Mouse (Mus musculus) midbrain, embryonic 11.5 days (tissue): Measurements from ENCODE around the gene Ano4. TPM values are rescaled to one million over a fixed set of nuclear protein-coding genes. Genes with fewer than 3 reads are reported as not detected.
A peak's percentile ranks its signal among the peaks of the same experiment; 100 is the strongest.

Experiments
- ATAC-seq: fragments of 200-750 bp; cut with Nextera tagmentation; 2 replicates; pipeline ENCODE4 v1.8.0; 2017; ENCODE audit warnings: moderate TSS enrichment, moderate library complexity; ENCODE audit not compliant: low FRiP score
- DNase-seq: peaks from one replicate; pipeline ENCODE4 v3.0.0; 2015; ENCODE audit warnings: low spot score; ENCODE audit errors: missing footprints
- H3K27ac ChIP-seq: fragments of 300-500 bp; sonication (generic); 2 replicates; pipeline ENCODE4 v1.5.1; 2014; ENCODE audit warnings: low read depth, low read length
- H3K27me3 ChIP-seq: fragments of 300-500 bp; sonication (generic); 2 replicates; pipeline ENCODE4 v1.6.1; 2014; ENCODE audit warnings: mild to moderate bottlenecking, low read length, moderate library complexity, mixed read lengths; ENCODE audit not compliant: control insufficient read depth, insufficient read depth
- H3K36me3 ChIP-seq: fragments of 300-500 bp; sonication (generic); 2 replicates; pipeline ENCODE4 v1.6.1; 2014; ENCODE audit warnings: mild to moderate bottlenecking, low read length, moderate library complexity, mixed read lengths; ENCODE audit not compliant: control insufficient read depth, insufficient read depth
- H3K4me1 ChIP-seq: fragments of 300-500 bp; sonication (generic); 2 replicates; pipeline ENCODE4 v1.6.1; 2014; ENCODE audit warnings: low read length; ENCODE audit not compliant: control insufficient read depth, insufficient read depth
- H3K4me2 ChIP-seq: fragments of 300-500 bp; sonication (generic); 2 replicates; pipeline ENCODE4 v1.6.1; 2014; ENCODE audit warnings: mild to moderate bottlenecking, moderate library complexity
- H3K4me3 ChIP-seq: fragments of 300-500 bp; sonication (generic); 2 replicates; pipeline ENCODE4 v1.5.1; 2014; ENCODE audit warnings: low read depth, low read length
- H3K9ac ChIP-seq: fragments of 300-500 bp; sonication (generic); 2 replicates; pipeline ENCODE4 v1.6.1; 2014; ENCODE audit warnings: low read length
- H3K9me3 ChIP-seq: fragments of 300-500 bp; sonication (generic); 2 replicates; pipeline ENCODE4 v1.6.1; 2016; ENCODE audit warnings: low read length; ENCODE audit not compliant: control insufficient read depth
- WGBS: fragments of 180-500 bp; shearing (Covaris S2); extraction: QIAGEN DNeasy Blood & Tissue Kit; methylation state at CpG from one replicate; pipeline ENCODE4 v1.1.7; 2014; 5-methylcytosine and 5-hydroxymethylcytosine counted together
- polyA plus RNA-seq: library from polyadenylated mRNA; unstranded; fragments of >200 nt; fragmentation: Nextera tagmentation; extraction: Ambion mirVana; gene quantifications from 2 replicates; pipeline ENCODE4 v1.2.1, GENCODE M21; 2014

Gene Ano4
- polyA plus RNA-seq, 1 experiment from 2014 or later = 2.1 TPM

DNA sequence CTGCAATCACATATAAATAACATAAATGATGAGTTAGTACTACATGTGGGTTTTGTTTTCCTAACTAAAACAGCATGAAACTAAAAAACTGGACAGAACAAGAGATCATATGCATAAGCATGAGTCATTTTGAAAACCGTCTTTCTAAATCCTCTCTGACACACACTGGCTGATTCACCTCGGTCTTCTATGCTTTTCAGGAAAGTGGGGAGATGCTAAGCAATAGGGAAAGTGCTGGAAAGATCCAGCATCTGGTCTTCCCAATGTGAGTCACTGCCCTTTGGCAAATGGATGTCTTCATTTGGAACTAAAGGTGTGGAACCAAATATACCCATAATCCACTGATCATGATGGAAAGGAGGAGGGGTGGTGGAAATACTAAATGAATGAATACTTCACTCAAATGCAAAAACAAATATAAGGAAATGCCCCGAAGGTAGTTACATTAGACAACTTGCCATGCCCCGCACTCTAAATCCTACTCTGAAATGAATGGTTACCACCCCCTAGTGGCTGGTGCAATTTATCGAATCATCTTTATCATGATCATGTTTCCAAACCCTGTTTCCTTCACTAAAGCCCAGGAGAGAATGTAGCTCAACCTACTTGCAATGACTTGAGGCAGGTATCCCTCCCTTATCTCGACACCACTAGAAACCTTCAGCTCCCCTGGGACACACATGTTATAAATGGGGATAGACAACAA is 122.1 kb downstream of the Ano4 start:
- Histone ChIP-seq H3K9ac (no peak overlapping the region), H3K36me3 (no peaks in the 10 kb centered on the region), H3K4me1 (no peaks in the 10 kb centered on the region), H3K4me3 (no peak overlapping the region), H3K27me3 (no peaks in the 10 kb centered on the region), H3K27ac (no peak overlapping the region), H3K4me2 (no peak overlapping the region), H3K9me3 (no peaks in the 10 kb centered on the region)
- 84% methylated on average over 6 of the region's 6 CpGs for WGBS
- DNase-seq = no peak
- no peak for ATAC-seq

DNA sequence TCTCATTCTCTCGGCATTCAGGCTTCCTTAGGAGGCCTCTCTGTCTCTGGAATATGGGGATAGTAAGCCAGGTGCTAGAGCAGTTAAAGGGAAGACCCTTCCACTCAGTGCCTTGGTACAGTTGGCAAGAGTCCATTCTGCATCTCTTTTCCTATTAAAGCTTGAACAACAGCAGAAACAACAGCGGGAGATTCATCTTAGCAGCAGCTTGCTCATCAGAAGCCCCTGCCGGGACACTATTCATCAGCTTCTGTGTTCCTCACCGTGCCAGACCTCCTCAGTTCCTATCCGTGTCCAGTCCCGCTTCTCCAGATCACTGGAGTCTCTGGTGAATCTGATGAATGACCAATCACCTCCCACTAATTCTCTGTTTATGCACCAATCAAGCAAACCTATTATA is 128.5 kb downstream of the Ano4 start:
- Histone ChIP-seq H3K36me3 (no peaks in the 10 kb centered on the region), H3K9ac (no peak overlapping the region), H3K4me1 (no peaks in the 10 kb centered on the region), H3K9me3 (no peaks in the 10 kb centered on the region), H3K4me2 (no peak overlapping the region), H3K4me3 (no peak overlapping the region), H3K27me3 (no peaks in the 10 kb centered on the region), H3K27ac (no peak overlapping the region)
- ATAC-seq (no peak), DNase-seq (no peak)
- 83% methylated on average over 6 of the region's 6 CpGs for WGBS

DNA sequence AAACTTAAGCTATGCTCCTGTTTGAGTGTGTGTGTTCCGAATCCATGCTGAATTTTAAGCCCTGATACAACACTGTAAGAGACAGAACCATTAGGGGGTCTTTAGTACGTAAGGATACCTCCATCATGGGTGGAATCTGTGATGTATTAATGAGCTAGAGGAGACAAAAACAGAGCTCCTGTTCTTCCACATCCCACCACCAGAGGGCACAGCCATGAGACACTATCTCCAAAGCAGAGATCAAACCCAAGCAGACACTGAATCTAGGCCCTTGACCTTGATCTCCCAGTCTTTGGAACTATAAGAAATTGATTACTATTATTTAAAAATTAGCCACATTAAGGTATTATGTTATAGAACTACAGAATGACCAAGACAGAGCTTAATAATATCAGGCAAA is 138.7 kb downstream of the Ano4 start:
- DNase-seq = peak; percentile 90
- no peak for ATAC-seq
- no peak overlapping the region for H3K27ac ChIP-seq
- no peaks in the 10 kb centered on the region for H3K9me3 ChIP-seq
- no peaks in the 10 kb centered on the region for H3K36me3 ChIP-seq
- no peak overlapping the region for H3K9ac ChIP-seq
- H3K4me3 ChIP-seq = no peak overlapping the region
- WGBS = 52% methylated on average over 2 of the region's 2 CpGs
- no peaks in the 10 kb centered on the region for H3K27me3 ChIP-seq
- H3K4me1 ChIP-seq = no peaks in the 10 kb centered on the region
- no peak overlapping the region for H3K4me2 ChIP-seq

DNA sequence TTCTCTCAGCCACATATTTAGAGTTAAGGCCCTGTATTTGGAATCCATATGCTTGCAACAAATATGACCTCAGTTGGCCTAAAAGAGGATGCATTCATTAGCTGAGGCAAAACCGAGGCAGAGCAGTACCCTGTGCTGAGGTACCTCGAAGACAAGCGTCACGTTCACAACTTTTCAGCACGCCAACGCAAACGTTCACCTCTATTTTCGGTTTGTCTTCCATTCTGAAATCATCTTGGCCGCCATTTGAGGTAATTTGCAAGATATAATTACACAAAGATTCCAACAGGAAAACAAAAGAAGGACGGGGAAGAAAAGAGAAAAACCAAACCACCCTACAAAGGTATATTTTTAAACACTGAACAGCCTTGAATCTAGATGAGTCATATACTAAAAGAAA is 148.1 kb downstream of the Ano4 start:
- H3K4me3 ChIP-seq = no peak overlapping the region
- H3K27ac ChIP-seq = no peak overlapping the region
- DNase-seq (no peak), ATAC-seq (no peak)
- no peak overlapping the region for H3K9ac ChIP-seq
- no peak overlapping the region for H3K4me2 ChIP-seq
- H3K4me1 ChIP-seq = no peaks in the 10 kb centered on the region
- no peaks in the 10 kb centered on the region for H3K36me3 ChIP-seq
- H3K9me3 ChIP-seq = no peaks in the 10 kb centered on the region
- no peaks in the 10 kb centered on the region for H3K27me3 ChIP-seq
- 92% methylated on average over 10 of the region's 10 CpGs for WGBS

DNA sequence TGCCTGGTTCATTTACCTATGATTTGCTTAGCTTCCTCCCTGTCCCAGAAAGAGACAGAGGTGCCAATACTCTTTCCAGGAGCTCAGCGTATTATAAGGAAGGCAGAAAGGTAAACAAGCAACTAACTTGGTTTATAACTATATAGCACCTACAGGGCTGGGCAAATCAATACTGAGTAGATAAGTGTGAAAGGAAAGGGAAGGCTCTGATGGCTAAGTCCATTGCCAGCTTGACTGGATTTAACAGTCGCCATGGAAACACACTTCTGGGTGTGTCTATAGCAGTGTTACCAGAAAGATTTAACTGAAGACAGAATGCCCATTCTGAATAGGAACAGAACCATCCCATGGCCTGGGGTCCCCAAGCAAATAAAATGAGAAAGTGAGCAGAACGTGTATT is 149.5 kb downstream of the Ano4 start:
- no peaks in the 10 kb centered on the region for H3K4me1 ChIP-seq
- no peak overlapping the region for H3K27ac ChIP-seq
- H3K9me3 ChIP-seq = no peaks in the 10 kb centered on the region
- DNase-seq (no peak), ATAC-seq (no peak)
- no peaks in the 10 kb centered on the region for H3K27me3 ChIP-seq
- no peak overlapping the region for H3K4me3 ChIP-seq
- no peaks in the 10 kb centered on the region for H3K36me3 ChIP-seq
- WGBS = 77% methylated on average over 3 of the region's 3 CpGs
- H3K9ac ChIP-seq = no peak overlapping the region
- H3K4me2 ChIP-seq = no peak overlapping the region

DNA sequence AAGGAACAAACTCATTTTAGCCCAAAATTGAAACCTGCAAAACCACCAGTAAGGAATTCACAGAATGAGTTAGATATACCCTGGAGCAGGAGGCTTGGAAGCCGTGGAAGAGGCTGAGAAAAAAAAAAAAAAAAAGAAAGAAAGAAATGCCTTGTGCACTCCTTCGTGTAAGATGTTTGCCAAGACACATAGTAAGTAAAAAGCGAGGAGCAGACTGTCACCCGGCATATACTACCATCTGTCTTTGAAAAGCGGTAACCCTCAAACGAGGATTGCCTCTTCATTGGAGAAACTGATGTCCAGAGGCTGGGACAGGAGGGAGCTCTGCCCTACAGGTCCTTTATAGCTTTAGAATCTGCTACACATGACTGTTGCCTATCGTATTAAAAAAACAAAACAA is 150.1 kb downstream of the Ano4 start:
- Histone ChIP-seq H3K9ac (no peak overlapping the region), H3K27me3 (no peaks in the 10 kb centered on the region), H3K27ac (no peak overlapping the region), H3K4me3 (no peak overlapping the region), H3K4me2 (no peak overlapping the region), H3K9me3 (no peaks in the 10 kb centered on the region), H3K4me1 (no peaks in the 10 kb centered on the region), H3K36me3 (no peaks in the 10 kb centered on the region)
- DNase-seq (no peak), ATAC-seq (no peak)
- 82% methylated on average over 7 of the region's 7 CpGs for WGBS

DNA sequence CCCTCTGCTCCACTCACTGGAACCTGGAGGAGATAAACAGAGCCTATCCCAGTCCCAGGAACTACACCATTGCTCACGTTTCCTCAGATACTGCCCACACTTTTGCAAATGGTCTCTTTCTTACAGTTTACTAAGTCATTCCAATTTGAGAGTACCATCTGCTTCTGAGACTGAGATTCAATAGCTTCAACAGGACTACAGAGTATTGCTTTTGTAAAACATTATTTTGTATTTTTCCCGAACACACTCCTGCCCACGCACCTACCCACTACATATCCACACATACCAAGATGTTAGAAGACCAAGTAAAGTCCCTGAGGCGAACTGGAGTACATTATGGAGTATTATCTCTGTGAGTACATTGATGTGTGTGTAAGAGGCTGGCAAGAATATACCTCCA is 166.6 kb downstream of the Ano4 start:
- Histone ChIP-seq H3K36me3 (no peaks in the 10 kb centered on the region), H3K27me3 (no peaks in the 10 kb centered on the region), H3K4me3 (no peak overlapping the region), H3K9ac (no peak overlapping the region), H3K9me3 (no peaks in the 10 kb centered on the region), H3K4me1 (no peaks in the 10 kb centered on the region), H3K4me2 (no peak overlapping the region), H3K27ac (no peak overlapping the region)
- 86% methylated on average over 4 of the region's 4 CpGs for WGBS
- no peak for DNase-seq
- ATAC-seq = no peak

DNA sequence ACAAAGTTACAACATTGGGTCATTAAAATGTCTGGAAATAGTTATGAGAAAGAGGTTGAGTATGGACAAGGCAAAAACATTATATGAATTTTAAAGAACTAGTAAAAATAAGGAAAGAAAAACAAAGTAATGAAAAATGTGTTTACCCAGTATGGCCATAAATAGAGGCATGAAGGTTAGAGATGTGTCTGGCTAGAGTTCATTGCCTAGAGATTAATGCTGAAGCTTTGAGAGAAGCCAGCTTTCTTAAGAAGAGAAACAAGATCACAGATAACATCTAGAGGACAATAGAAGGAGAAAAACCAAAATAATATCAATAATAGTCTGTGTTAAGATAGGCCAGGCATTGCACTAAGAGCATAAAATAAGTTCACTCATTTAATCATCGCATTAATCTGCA is 180.0 kb downstream of the Ano4 start:
- Histone ChIP-seq H3K4me2 (no peak overlapping the region), H3K4me1 (no peaks in the 10 kb centered on the region), H3K27me3 (no peaks in the 10 kb centered on the region), H3K4me3 (no peak overlapping the region), H3K36me3 (no peaks in the 10 kb centered on the region), H3K27ac (no peak overlapping the region), H3K9ac (no peak overlapping the region), H3K9me3 (no peaks in the 10 kb centered on the region)
- 81% methylated on average over 1 of the region's 1 CpGs for WGBS
- ATAC-seq = no peak
- no peak for DNase-seq

DNA sequence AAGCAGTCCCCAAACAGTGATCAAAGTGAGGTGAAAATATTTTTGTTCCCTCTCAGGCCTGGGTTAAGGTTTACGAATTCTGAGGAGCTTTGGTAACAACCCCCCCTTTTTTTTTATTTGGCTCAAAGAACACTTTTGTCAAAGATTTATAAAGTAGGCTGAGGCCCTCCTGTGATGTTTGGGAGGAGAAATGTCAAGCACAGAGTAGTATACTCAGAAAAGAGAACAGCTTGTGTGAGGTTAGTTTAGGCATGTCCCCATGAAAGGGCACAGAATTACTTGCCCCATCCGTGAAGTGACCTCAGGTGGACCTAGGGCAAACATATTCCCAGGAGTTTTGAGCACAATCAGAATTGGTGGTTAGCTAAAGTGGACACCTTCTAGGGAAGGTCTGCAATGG is 189.1 kb downstream of the Ano4 start:
- Histone ChIP-seq H3K4me3 (no peak overlapping the region), H3K4me1 (no peaks in the 10 kb centered on the region), H3K36me3 (no peaks in the 10 kb centered on the region), H3K27me3 (no peaks in the 10 kb centered on the region), H3K27ac (no peak overlapping the region), H3K9ac (no peak overlapping the region), H3K9me3 (no peaks in the 10 kb centered on the region), H3K4me2 (no peak overlapping the region)
- DNase-seq = no peak
- WGBS = 76% methylated on average over 2 of the region's 2 CpGs
- no peak for ATAC-seq
